Mouse (Mus musculus) hematopoietic stem cell, adult 5-6 weeks (primary cell): ENCODE measurements at regions not wholly inside any gene's neighbourhood (a gene's known extent, or its start where the extent isn't known, plus 50 kb on each side); places are given as distances from the start of the nearest gene placed in this dataset.

ENCODE experiments used
- ATAC-seq, 2 experiments: fragments of 125-278 bp in 1 of 2; replicated peaks in 1 of 2; 2 replicates each; pipeline ENCODE4 v1.8.0; 2016 to 2017; ENCODE audit warnings: inconsistent platforms in 2 of 2, mild to moderate bottlenecking in 2 of 2, moderate number of reproducible peaks in 2 of 2, low read depth in 1 of 2, moderate TSS enrichment in 1 of 2; ENCODE audit not compliant: low FRiP score in 2 of 2, poor library complexity in 2 of 2, severe bottlenecking in 2 of 2, insufficient read depth in 1 of 2, low TSS enrichment in 1 of 2

GRCm38 (mm10) chr3:134560144-134560543, 268.7 kb upstream of the Tacr3 start:
- no peak for ATAC-seq

GRCm38 (mm10) chr3:134578759-134579158, 250.0 kb upstream of the Tacr3 start:
- no peak for ATAC-seq

GRCm38 (mm10) chr3:134588630-134589029, 240.2 kb upstream of the Tacr3 start:
- ATAC-seq, result no peak

GRCm38 (mm10) chr3:134602919-134603318, 225.9 kb upstream of the Tacr3 start:
- ATAC-seq, result no peak

GRCm38 (mm10) chr3:134605356-134605771, 223.4 kb upstream of the Tacr3 start:
- no peak; a peak in 1 of 4 replicates for ATAC-seq

- ATAC-seq, result no peak
Observed at GRCm38 (mm10) chr3:134610244-134610643, 218.6 kb upstream of the Tacr3 start.

- ATAC-seq, result no peak
Observed at GRCm38 (mm10) chr3:134611516-134612297, 217.1 kb upstream of the Tacr3 start.

- no peak for ATAC-seq
Observed at GRCm38 (mm10) chr3:134612298-134612616, 216.6 kb upstream of the Tacr3 start.

- peak; percentile 48 to 60; a peak in 2 of 4 replicates for ATAC-seq
Observed at GRCm38 (mm10) chr3:134629166-134630134, 199.4 kb upstream of the Tacr3 start.

- ATAC-seq, result no peak
Observed at GRCm38 (mm10) chr3:134630135-134630516, 198.7 kb upstream of the Tacr3 start.

GRCm38 (mm10) chr3:134648727-134649445, 179.9 kb upstream of the Tacr3 start:
- ATAC-seq, result 0 out of 4 replicates have a peak, but pooled peaks of 1 of the 2 experiments have one; percentile 51

- ATAC-seq, result no peak
Observed at GRCm38 (mm10) chr3:134654051-134654450, 174.8 kb upstream of the Tacr3 start.

- no peak for ATAC-seq
Observed at GRCm38 (mm10) chr3:134694893-134695292, 133.9 kb upstream of the Tacr3 start.

GRCm38 (mm10) chr3:134718620-134719019, 110.2 kb upstream of the Tacr3 start:
- no peak for ATAC-seq

- ATAC-seq, result no peak
Observed at GRCm38 (mm10) chr3:134735684-134736083, 93.1 kb upstream of the Tacr3 start.

GRCm38 (mm10) chr3:134761108-134761507, 67.7 kb upstream of the Tacr3 start:
- ATAC-seq, result no peak

- ATAC-seq, result no peak
Observed at GRCm38 (mm10) chr3:134763264-134763936, 65.4 kb upstream of the Tacr3 start.
